Mouse (Mus musculus): ENCODE results near the gene Pqlc3.
A peak's percentile ranks its signal among the peaks of the same experiment; 100 is the strongest.

- TF ChIP-seq GATA1 (IDR thresholded peaks at IDR 0.05; ENCODE audit: low read depth, low read length) (peak; percentile 35; the same call in 1 of the 2 replicates), MAX (IDR thresholded peaks at IDR 0.05; ENCODE audit: low read length) (no peak), UBTF (IDR thresholded peaks at IDR 0.05; ENCODE audit: borderline replicate concordance, insufficient read depth, low read depth, low read length) (no peak), POLR2A (IDR thresholded peaks at IDR 0.05; ENCODE audit: control insufficient read depth in 1 of 2, insufficient read depth in 1 of 2, low read depth in 1 of 2, low read length in 2 of 2, poor library complexity in 1 of 2) (no peak), EP300 (IDR thresholded peaks at IDR 0.05; ENCODE audit: low read depth in 1 of 2, low read length in 2 of 2) (peak in 1 of 2 experiments; percentile 66; a peak in 2 of 4 replicates), TAL1 (IDR thresholded peaks at IDR 0.05; ENCODE audit: low read length) (0 out of 2 replicates have a peak, but pooled peaks have one; percentile 36), SIN3A (IDR thresholded peaks at IDR 0.05; ENCODE audit: low read length) (no peak)
Observed at GRCm38 (mm10) chr12:17034671-17035070, 34.5 kb upstream of the Pqlc3 start.

Measured in MEL (cell line).